Mouse (Mus musculus) olfactory bulb, adult 2 months (tissue): ENCODE data around the gene Etnk1. TPM values are rescaled to one million over a fixed set of nuclear protein-coding genes. Genes with fewer than 3 reads are reported as not detected.

Source experiments
- H3K27ac ChIP-seq: fragments of 200-500 bp; 2 replicates; pipeline ENCODE4 v1.5.1; 2012; ENCODE audit warnings: low read depth, low read length; ENCODE audit not compliant: insufficient read depth
- H3K4me1 ChIP-seq: fragments of 200-500 bp; 2 replicates; pipeline ENCODE4 v1.6.1; 2012; ENCODE audit warnings: low read length; ENCODE audit not compliant: control insufficient read depth, insufficient read depth
- H3K4me3 ChIP-seq: fragments of 200-500 bp; 2 replicates; pipeline ENCODE4 v1.5.1; 2012; ENCODE audit warnings: mild to moderate bottlenecking, low read depth, low read length, moderate library complexity; ENCODE audit not compliant: insufficient read depth
- CTCF ChIP-seq: fragments of 200-500 bp; IDR thresholded peaks from 2 replicates; pipeline ENCODE4 v1.5.1; 2012; ENCODE audit warnings: low read depth, mild to moderate bottlenecking, low read length, moderate library complexity; ENCODE audit not compliant: insufficient read depth
- POLR2A ChIP-seq: fragments of 200-500 bp; IDR thresholded peaks from 2 replicates; pipeline ENCODE4 v1.6.1; 2012; ENCODE audit warnings: mild to moderate bottlenecking, low read depth, low read length, moderate library complexity; ENCODE audit not compliant: insufficient read depth
- WGBS: fragments of 180-500 bp; shearing (Covaris S2); methylation state at CpG from one replicate; pipeline ENCODE4 v1.1.7; 2018; 5-methylcytosine and 5-hydroxymethylcytosine counted together
- polyA plus RNA-seq: library from polyadenylated mRNA; stranded (reverse); fragments of >200 nt; gene quantifications from 2 replicates; pipeline ENCODE4 v1.2.4, GENCODE M21; 2012; ENCODE audit warnings: low replicate concordance; ENCODE audit not compliant: missing spikeins, insufficient read depth, insufficient read length

The Etnk1 gene
- polyA plus RNA-seq, 1 experiment: 140 TPM

GRCm38 (mm10) chr6:143279222-143279621 lies 112.2 kb downstream of the Etnk1 start:
- TF ChIP-seq POLR2A (no peak), CTCF (no peak)
- H3K4me1 ChIP-seq: no peaks in the 10 kb centered on the region
- 59% methylated on average over 3 of the region's 3 CpGs for WGBS

More at GRCm38 (mm10) chr6:143279222-143279621, 112.2 kb downstream of the Etnk1 start:
- no peak overlapping the region for H3K27ac ChIP-seq
- H3K4me3 ChIP-seq: no peak overlapping the region

Other genes starting within 250 kb of the Etnk1 start
- gene St8sia1, start 202.8 kb upstream of the Etnk1 start, polyA plus RNA-seq: 84.6 TPM in 1 of 2 replicates, not detected in the other
- gene C2cd5, start 67.1 kb upstream of the Etnk1 start, polyA plus RNA-seq: not detected in 2 replicates